Mouse (Mus musculus) lung, adult 2 months (tissue): ENCODE measurements around the gene Zfp503.

Source experiments
- CTCF ChIP-seq: fragments of 200-500 bp; IDR thresholded peaks from 2 replicates; pipeline ENCODE4 v1.5.1; 2011; ENCODE audit warnings: mild to moderate bottlenecking, low read length, control low read depth; ENCODE audit not compliant: insufficient read depth
- POLR2A ChIP-seq: fragments of 200-500 bp; IDR thresholded peaks from 2 replicates; pipeline ENCODE4 v1.6.1; 2011; ENCODE audit warnings: low read depth, mild to moderate bottlenecking, control low read depth, low read length, borderline replicate concordance; ENCODE audit errors: extremely low read depth

DNA sequence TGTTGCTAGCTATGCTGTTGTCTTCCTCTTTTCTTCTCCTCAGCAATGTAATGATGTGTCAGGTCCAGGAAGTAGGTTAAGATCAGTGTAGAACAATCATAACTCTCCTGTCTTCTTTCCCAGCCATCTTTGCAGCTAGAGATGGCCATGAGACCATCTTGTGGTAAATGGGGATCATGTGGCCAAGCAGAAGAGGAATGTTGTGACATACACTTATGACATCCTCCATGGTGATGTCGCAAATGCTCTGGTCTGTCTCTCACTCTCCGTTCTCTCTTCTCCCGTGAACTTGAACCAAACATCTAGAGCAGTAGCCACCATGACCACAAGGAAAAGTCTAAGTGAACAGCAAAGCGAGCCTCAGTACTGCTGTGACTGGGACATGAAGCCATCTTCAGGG is 10.2 kb upstream of the Zfp503 start:
- TF ChIP-seq POLR2A (no peak), CTCF (no peak)
